Mouse (Mus musculus) frontal cortex, postnatal 36 days (tissue): ENCODE measurements around the gene Atp1b2.
"Not testable (repeated sequence)": the region's sequence is repeated elsewhere in the genome, so short reads cannot be mapped to it uniquely, and the experiment has no call there.

Source experiments
- DNase-seq, 2 experiments: peaks; one replicate each; pipeline ENCODE4 v3.0.0; 2022; ENCODE audit warnings: low spot score in 2 of 2

Gene Atp1b2

GRCm38 (mm10) chr11:69605726-69606490 lies at the start of gene Atp1b2:
TSS of gene Atp1b2 (minus strand) at chr11:69605942.
- DNase-seq: peak; percentile 74 to 77

GRCm38 (mm10) chr11:69654760-69655159 lies 49.0 kb upstream of the Atp1b2 start:
- no peak for DNase-seq

- DNase-seq: no peak
Observed at GRCm38 (mm10) chr11:69653399-69653798, 47.7 kb upstream of the Atp1b2 start.

- no peak for DNase-seq
Observed at GRCm38 (mm10) chr11:69645860-69646259, 40.1 kb upstream of the Atp1b2 start.

GRCm38 (mm10) chr11:69635471-69635870 lies 29.7 kb upstream of the Atp1b2 start:
- DNase-seq: no peak

GRCm38 (mm10) chr11:69633128-69633866 lies 27.6 kb upstream of the Atp1b2 start:
- no peak for DNase-seq

GRCm38 (mm10) chr11:69632284-69633089 lies 26.7 kb upstream of the Atp1b2 start, which contains the start of gene Fxr2:
TSS of gene Fxr2 (plus strand) at chr11:69632990.
- DNase-seq: peak; percentile 100

GRCm38 (mm10) chr11:69629802-69630201 lies 24.1 kb upstream of the Atp1b2 start:
- no peak for DNase-seq

GRCm38 (mm10) chr11:69628286-69628685 lies 22.5 kb upstream of the Atp1b2 start:
- DNase-seq: peak; percentile 63 to 83

GRCm38 (mm10) chr11:69624339-69624738 lies 18.6 kb upstream of the Atp1b2 start:
- not testable (repeated sequence) for DNase-seq

- no peak for DNase-seq
Observed at GRCm38 (mm10) chr11:69623006-69623405, 17.3 kb upstream of the Atp1b2 start.

- DNase-seq: no peak
Observed at GRCm38 (mm10) chr11:69622406-69622805, 16.7 kb upstream of the Atp1b2 start.

- DNase-seq: peak; percentile 37 to 42
Observed at GRCm38 (mm10) chr11:69621571-69622268, 16.0 kb upstream of the Atp1b2 start, which contains the start of gene Sat2. TSS of gene Sat2 (plus strand) at chr11:69622024.

- DNase-seq: no peak
Observed at GRCm38 (mm10) chr11:69620394-69621081, 14.8 kb upstream of the Atp1b2 start.

GRCm38 (mm10) chr11:69617805-69618204 lies 12.1 kb upstream of the Atp1b2 start, which contains the start of gene Shbg:
TSS of gene Shbg (minus strand) at chr11:69617905.
- no peak for DNase-seq

GRCm38 (mm10) chr11:69616781-69617180 lies 11.0 kb upstream of the Atp1b2 start:
- no peak for DNase-seq

- DNase-seq: not testable (repeated sequence)
Observed at GRCm38 (mm10) chr11:69614257-69614588, 8.5 kb upstream of the Atp1b2 start.

GRCm38 (mm10) chr11:69613553-69614256 lies 8.0 kb upstream of the Atp1b2 start:
- DNase-seq: peak; percentile 76 to 78

GRCm38 (mm10) chr11:69610899-69611298 lies 5.2 kb upstream of the Atp1b2 start:
- no peak for DNase-seq

- DNase-seq: no peak
Observed at GRCm38 (mm10) chr11:69609416-69609815, 3.7 kb upstream of the Atp1b2 start.
